8 mouse cellular contexts compared by ENCODE assay signal in genomic region chr11:115164341-115164975, GRCm38 (mm10). TPM values are rescaled to one million over a fixed set of nuclear protein-coding genes. Genes with fewer than 3 reads are reported as not detected.
DNase-seq lines count a peak whose midpoint lies in the region; ATAC-seq and TF ChIP-seq lines count a peak whose summit lies in the region.

No protein-coding gene starts in this region.

- H3K27me3 ChIP-seq in heart, embryonic 12.5 days (replicated peaks) = no peaks in the 10 kb centered on the region
- peaks cover 24% of the 10 kb centered on the region for H3K27me3 ChIP-seq in hindbrain, embryonic 11.5 days (ENCODE audit: control insufficient read depth, insufficient read depth, low read length)
- H3K27me3 ChIP-seq in liver, adult 2 months (ENCODE audit: control insufficient read depth, insufficient read depth, low read length) = no peaks in the 10 kb centered on the region

- intact Hi-C loops in heart, postnatal 36 days (cut with DNase I) = no loop called here

- H3K4me2 ChIP-seq in heart, embryonic 12.5 days = peak overlapping the region; percentile 96
- peak overlapping the region; percentile 90 for H3K4me2 ChIP-seq in hindbrain, embryonic 11.5 days (replicated peaks; ENCODE audit: low read depth, low read length)

- peak overlapping the region; percentile 74 for H3K9ac ChIP-seq in heart, embryonic 12.5 days
- peak overlapping the region; percentile 35 for H3K9ac ChIP-seq in hindbrain, embryonic 11.5 days (ENCODE audit: low read depth, low read length)
- peak overlapping the region; percentile 97 for H3K9ac ChIP-seq in liver, adult 2 months (ENCODE audit: low read depth, low read length)

- under 1% methylated on average over 14 of the region's 14 CpGs for WGBS in heart, embryonic 12.5 days
- WGBS in hindbrain, embryonic 11.5 days = 0% methylated on average over 14 of the region's 14 CpGs
- WGBS in liver, adult 2 months = under 1% methylated on average over 14 of the region's 14 CpGs

- TF ChIP-seq POLR2A in liver, adult 2 months (IDR thresholded peaks at IDR 0.05; ENCODE audit: extremely low read depth, insufficient read depth, low read length) = no peak

- TF ChIP-seq CTCF in liver, adult 2 months (IDR thresholded peaks at IDR 0.05; ENCODE audit: low read depth, low read length) = no peak

- peaks cover 44% of the 10 kb centered on the region for H3K79me2 ChIP-seq in liver, adult 2 months (ENCODE audit: control insufficient read depth, insufficient read depth, low read length)

- no peaks in the 10 kb centered on the region for H3K9me3 ChIP-seq in heart, embryonic 12.5 days (replicated peaks)
- H3K9me3 ChIP-seq in hindbrain, embryonic 11.5 days (ENCODE audit: control insufficient read depth, low read length) = no peaks in the 10 kb centered on the region

- H3K36me3 ChIP-seq in heart, embryonic 12.5 days = no peaks in the 10 kb centered on the region
- no peaks in the 10 kb centered on the region for H3K36me3 ChIP-seq in hindbrain, embryonic 11.5 days (ENCODE audit: control insufficient read depth, insufficient read depth, low read length)
- H3K36me3 ChIP-seq in liver, adult 2 months (ENCODE audit: control insufficient read depth, insufficient read depth, low read length) = peaks cover 2% of the 10 kb centered on the region; the same call in 1 of the 2 replicates

- H3K4me1 ChIP-seq in heart, embryonic 12.5 days (replicated peaks) = peaks cover 33% of the 10 kb centered on the region
- peaks cover 13% of the 10 kb centered on the region for H3K4me1 ChIP-seq in hindbrain, embryonic 11.5 days (replicated peaks; ENCODE audit: control insufficient read depth, insufficient read depth, low read length)
- peaks cover 40% of the 10 kb centered on the region for H3K4me1 ChIP-seq in liver, adult 2 months (ENCODE audit: control insufficient read depth, insufficient read depth, low read length)

- H3K4me3 ChIP-seq in heart, embryonic 12.5 days = peak overlapping the region; percentile 78
- peak overlapping the region; percentile 59 for H3K4me3 ChIP-seq in hindbrain, embryonic 11.5 days (ENCODE audit: low read depth, low read length)
- peak overlapping the region; percentile 92 for H3K4me3 ChIP-seq in liver, adult 2 months (ENCODE audit: insufficient read depth, low read depth, low read length)

- ATAC-seq in heart, embryonic 12.5 days (ENCODE audit: insufficient number of reproducible peaks, low FRiP score) = no peak
- ATAC-seq in hindbrain, embryonic 11.5 days (ENCODE audit: low FRiP score) = no peak

- DNase-seq in heart, postnatal 36 days = no peak
- DNase-seq in NIH3T3 (ENCODE audit: low read depth) = peak; percentile 49
- no peak for DNase-seq in hindbrain, embryonic 11.5 days (ENCODE audit: low spot score)
- DNase-seq in liver, adult 2 months (ENCODE audit: extremely low read depth, low read depth, low spot score) = no peak
- DNase-seq in urinary bladder, postnatal 36 days (ENCODE audit: low spot score in 2 of 2) = no peak
- DNase-seq in testis, postnatal 14 days (ENCODE audit: low spot score) = no peak
- DNase-seq in gastrocnemius, postnatal 10 days = no peak

- no peak overlapping the region for H3K27ac ChIP-seq in heart, embryonic 12.5 days (ENCODE audit: poor library complexity, severe bottlenecking)
- no peak overlapping the region for H3K27ac ChIP-seq in hindbrain, embryonic 11.5 days (ENCODE audit: low read depth, low read length)
- H3K27ac ChIP-seq in liver, adult 2 months (replicated peaks; ENCODE audit: insufficient read depth, low read depth, low read length) = peak overlapping the region; percentile 95

RNA-seq across cellular contexts. Expression of gene Slc9a3r1, which starts 1.3 kb away (rescaled TPM):
- 21.0 and 22.2 TPM in 2 replicates for polyA plus RNA-seq in heart, embryonic 12.5 days (2016; fragmentation: Nextera tagmentation; extraction: Ambion mirVana)
- total RNA-seq in heart, postnatal 36 days (2021) = 10 to 100 TPM in 1 of 2 experiments, 1 to 10 TPM in 1; 9.9 to 10.5 TPM
- polyA plus RNA-seq in hindbrain, embryonic 11.5 days (2014; fragmentation: Nextera tagmentation; extraction: Ambion mirVana) = 29.5 and 33.7 TPM in 2 replicates
- total RNA-seq in liver, adult 2 months (2014; rRNA removed) = 113 and 117 TPM in 2 replicates
- 130 and 177 TPM in 2 replicates for polyA plus RNA-seq in liver, adult 2 months (2012; rRNA removed)
- 1 to 10 TPM; 6.5 to 8.3 TPM for total RNA-seq in gastrocnemius, postnatal 10 days (2021)

RNA-seq across cellular contexts. Expression of gene Tmem104, which starts 22.8 kb away (rescaled TPM):
- polyA plus RNA-seq in heart, embryonic 12.5 days (2016; fragmentation: Nextera tagmentation; extraction: Ambion mirVana) = 8.4 TPM in 2 replicates
- total RNA-seq in heart, postnatal 36 days (2021) = 10 to 100 TPM; 10.4 to 12.5 TPM
- 7.2 and 7.3 TPM in 2 replicates for polyA plus RNA-seq in hindbrain, embryonic 11.5 days (2014; fragmentation: Nextera tagmentation; extraction: Ambion mirVana)
- total RNA-seq in liver, adult 2 months (2014; rRNA removed) = 5.3 and 8.1 TPM in 2 replicates
- 8.7 and 9.1 TPM in 2 replicates for polyA plus RNA-seq in liver, adult 2 months (2012; rRNA removed)
- 1 to 10 TPM; 3.9 to 6.4 TPM for total RNA-seq in gastrocnemius, postnatal 10 days (2021)

RNA-seq across cellular contexts. Expression of gene Nat9, which starts 23.2 kb away (rescaled TPM):
- 13.1 and 13.3 TPM in 2 replicates for polyA plus RNA-seq in heart, embryonic 12.5 days (2016; fragmentation: Nextera tagmentation; extraction: Ambion mirVana)
- 10 to 100 TPM; 19.8 to 28.0 TPM for total RNA-seq in heart, postnatal 36 days (2021)
- 19.5 and 20.1 TPM in 2 replicates for polyA plus RNA-seq in hindbrain, embryonic 11.5 days (2014; fragmentation: Nextera tagmentation; extraction: Ambion mirVana)
- 42.7 and 43.7 TPM in 2 replicates for total RNA-seq in liver, adult 2 months (2014; rRNA removed)
- polyA plus RNA-seq in liver, adult 2 months (2012; rRNA removed) = 28.7 and 35.2 TPM in 2 replicates
- total RNA-seq in gastrocnemius, postnatal 10 days (2021) = 10 to 100 TPM; 13.7 to 14.8 TPM

RNA-seq across cellular contexts. Expression of gene Cd300lf, which starts 30.7 kb away (rescaled TPM):
- 0.09 and 0.10 TPM in 2 replicates for polyA plus RNA-seq in heart, embryonic 12.5 days (2016; fragmentation: Nextera tagmentation; extraction: Ambion mirVana)
- total RNA-seq in heart, postnatal 36 days (2021) = under 1 TPM; 0.08 to 0.33 TPM
- polyA plus RNA-seq in hindbrain, embryonic 11.5 days (2014; fragmentation: Nextera tagmentation; extraction: Ambion mirVana) = 0.22 TPM in 1 of 2 replicates, not detected in the other
- total RNA-seq in liver, adult 2 months (2014; rRNA removed) = 1.2 and 1.5 TPM in 2 replicates
- polyA plus RNA-seq in liver, adult 2 months (2012; rRNA removed) = 0.54 and 1.1 TPM in 2 replicates
- total RNA-seq in gastrocnemius, postnatal 10 days (2021) = under 1 TPM in 1 of 2 experiments, not detected in 1; 0.34 TPM

Comparison
In these comparisons a context has a peak if more than half of its experiments do, and no peak if none do; other contexts are left out.
1. H3K9ac ChIP-seq: peak in every context shown above with its lines; median percentile 97 in liver, adult 2 months; 74 in heart, embryonic 12.5 days; 35 in hindbrain, embryonic 11.5 days.